Mouse (Mus musculus) layer of hippocampus, postnatal 36 days (tissue): ENCODE measurements around the gene Uqcc2. TPM values are rescaled to one million over a fixed set of nuclear protein-coding genes. Genes with fewer than 3 reads are reported as not detected.

Source experiments
- DNase-seq, 2 experiments: peaks; one replicate each; pipeline ENCODE4 v3.0.0; 2022
- microRNA-seq, 2 experiments: library from miRNA; unstranded; fragments of <30 nt; microRNA quantifications; one replicate each; pipeline ENCODE4 v1.2.0; 2021
- total RNA-seq, 2 experiments: library from RNA; stranded (reverse); gene quantifications; 2 replicates each; pipeline ENCODE4 v1.2.3; 2021

Uqcc2 gene
- total RNA-seq, 2 experiments from 2014 or later, result 205 to 207 TPM

DNA sequence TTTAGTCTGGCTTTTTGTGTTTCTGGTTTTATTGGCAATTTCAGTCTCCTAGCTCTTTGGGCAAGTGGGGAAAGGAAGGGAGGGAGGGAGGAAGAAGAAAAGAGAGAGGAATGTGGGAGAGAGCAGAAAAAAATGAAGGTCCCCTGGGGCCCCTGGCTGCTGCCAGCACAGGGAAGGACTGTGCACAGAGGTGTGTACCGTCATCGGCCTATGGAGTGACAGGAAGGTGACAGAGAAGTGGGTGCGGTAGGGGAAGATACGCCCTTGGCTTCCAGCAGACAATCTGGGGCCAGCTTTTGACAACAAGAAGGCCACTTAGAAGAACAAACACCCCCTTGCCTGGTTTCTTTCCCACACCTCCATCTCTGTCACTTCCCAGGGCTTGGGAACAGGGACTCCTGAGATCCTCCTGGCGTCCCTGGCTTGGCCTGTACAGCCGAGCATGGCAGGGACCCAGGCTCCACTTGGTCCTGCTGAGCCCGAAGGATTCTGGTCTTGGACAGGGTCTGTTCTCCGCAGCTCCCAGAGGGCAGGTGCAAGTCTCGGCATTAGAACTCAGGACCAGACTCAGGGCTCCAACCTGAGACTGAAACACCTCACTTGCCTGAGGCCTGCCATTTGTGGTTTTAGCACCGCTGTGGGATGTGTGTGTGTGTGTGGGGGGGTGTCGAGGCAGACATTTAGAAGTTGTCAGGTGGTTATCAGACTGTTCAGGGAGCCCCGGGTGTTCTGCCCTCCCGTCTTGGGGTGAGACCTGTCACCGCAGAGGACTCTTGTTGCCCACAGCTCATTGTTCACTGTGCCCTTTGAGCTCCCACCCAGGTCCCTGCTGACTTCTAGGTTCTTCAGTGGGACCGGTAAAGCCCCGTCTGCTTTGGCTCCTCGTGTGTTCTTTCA, 58.6 kb downstream of the Uqcc2 start:
- no peak for DNase-seq

DNA sequence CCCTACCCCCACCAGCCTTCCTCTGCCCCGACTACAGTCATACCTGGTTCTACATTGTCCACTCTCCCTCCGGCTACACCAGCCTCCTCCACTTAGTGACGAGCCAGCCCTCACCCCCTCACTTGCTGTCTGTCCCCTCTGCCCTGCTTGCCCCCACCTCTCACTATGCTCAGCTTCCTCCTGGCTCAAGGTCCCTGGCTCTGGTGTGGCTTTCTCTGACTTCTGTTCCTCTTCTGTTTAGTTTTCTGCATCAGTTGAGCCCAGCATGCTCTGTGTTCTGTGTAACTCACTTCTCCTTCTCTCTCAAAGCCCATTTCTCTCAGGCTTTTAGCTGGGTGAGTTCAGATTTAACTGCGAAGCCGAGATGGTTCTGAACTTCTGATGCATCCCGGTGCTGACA, 59.5 kb downstream of the Uqcc2 start:
- DNase-seq, result no peak

DNA sequence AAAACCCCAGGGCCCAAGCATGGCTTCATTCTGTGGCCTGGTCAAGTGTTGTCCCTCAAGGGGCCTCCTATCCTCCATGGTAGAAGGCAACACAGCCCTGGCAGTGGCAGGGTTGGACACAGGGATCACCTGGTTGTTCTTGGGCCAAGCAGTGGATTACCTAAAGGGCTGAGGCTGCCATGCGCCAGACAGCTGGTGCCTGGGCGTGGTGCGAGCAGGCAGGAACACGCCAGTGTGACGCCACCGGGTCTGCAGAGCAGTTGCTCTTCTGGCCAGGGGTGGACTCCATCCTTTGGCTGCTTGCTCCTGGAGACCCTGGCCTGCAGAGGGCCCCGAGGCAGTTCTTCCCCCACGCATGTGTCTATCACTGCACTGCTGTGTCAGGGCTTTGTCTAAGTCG, 59.9 kb downstream of the Uqcc2 start:
- no peak for DNase-seq

DNA sequence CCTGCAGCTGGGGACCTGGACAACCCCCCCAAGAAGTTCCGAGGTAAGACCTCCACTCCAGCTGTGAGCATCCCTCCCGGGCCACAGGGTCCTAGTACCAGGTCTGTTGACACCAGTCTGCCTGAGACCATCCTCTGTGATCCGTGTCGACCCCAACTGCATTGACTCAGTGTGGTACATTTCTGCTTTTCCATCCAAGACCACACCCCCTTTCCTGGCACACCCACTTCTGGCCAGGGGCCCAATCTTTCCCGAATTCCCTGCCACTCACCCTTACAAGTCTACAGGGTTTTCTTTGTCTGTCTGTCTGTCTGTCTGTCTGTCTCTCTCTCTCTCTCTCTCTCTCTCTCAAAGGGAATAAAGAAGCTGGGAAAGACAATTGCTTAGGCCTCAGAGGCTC, 60.6 kb downstream of the Uqcc2 start:
- DNase-seq, result no peak

Small RNA genes within 50 kb of the gene (microRNA-seq; reads per million reads assigned to microRNA genes)
- gene Mir7677, result 0.21 to 0.60 reads per million in 2 experiments

Other genes with a start within 250 kb of the Uqcc2 start
- gene Kifc5b, start 216.8 kb downstream of the Uqcc2 start, total RNA-seq, result 1 to 10 TPM; 3.2 to 4.0 TPM
- 10 to 100 TPM; 28.8 to 30.0 TPM for gene Phf1, start 200.9 kb downstream of the Uqcc2 start, total RNA-seq
- 100 to 1,000 TPM in 1 of 2 experiments, 10 to 100 TPM in 1; 99.3 to 104 TPM for gene Cuta, start 194.3 kb downstream of the Uqcc2 start, total RNA-seq
- gene Syngap1, start 192.7 kb downstream of the Uqcc2 start, total RNA-seq, result 100 to 1,000 TPM; 449 to 485 TPM
- 10 to 100 TPM; 15.0 to 15.6 TPM for gene Zbtb9, start 160.7 kb downstream of the Uqcc2 start, total RNA-seq
- gene Bak1, start 104.9 kb downstream of the Uqcc2 start, total RNA-seq, result 10 to 100 TPM; 13.0 to 13.7 TPM
- gene Itpr3, start 76.6 kb downstream of the Uqcc2 start, total RNA-seq, result 1 to 10 TPM; 1.6 to 1.7 TPM
- gene Ip6k3, start 33.9 kb upstream of the Uqcc2 start, total RNA-seq, result under 1 TPM in 1 of 2 experiments, not detected in 1; 0.27 TPM
- gene Lemd2, start 70.6 kb upstream of the Uqcc2 start, total RNA-seq, result 10 to 100 TPM; 44.5 to 46.8 TPM